In the genomic region with DNA sequence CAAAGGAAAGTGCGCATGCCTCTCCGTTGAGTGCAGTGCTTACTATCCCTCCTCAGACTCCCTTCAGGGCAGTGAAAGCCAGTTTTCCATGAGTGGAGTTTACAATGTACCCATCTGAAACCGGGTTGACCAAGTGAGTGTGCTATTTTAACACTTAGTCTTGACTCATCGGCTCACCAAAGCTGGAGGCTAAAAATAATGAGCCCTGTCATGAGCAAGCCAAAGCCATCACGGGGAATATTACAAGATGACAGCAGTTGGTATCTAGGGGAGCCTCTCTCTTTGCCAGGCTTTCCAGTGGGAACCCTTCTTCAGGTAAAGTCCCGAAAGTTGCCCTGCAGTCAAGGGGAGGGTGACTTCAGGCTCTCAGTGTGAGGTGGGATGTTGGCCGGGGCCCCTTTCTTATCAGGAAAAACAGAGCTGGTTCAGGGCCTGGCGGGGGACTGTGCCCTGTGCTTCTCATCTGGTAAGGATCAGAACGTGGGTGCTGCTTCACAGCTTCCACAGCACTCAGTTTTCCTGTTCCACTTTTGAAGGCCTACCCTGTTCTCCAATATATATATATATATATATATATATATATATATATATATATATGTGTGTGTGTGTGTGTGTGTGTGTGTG, we compare ENCODE assay signal across 13 mouse cellular contexts.
DNase-seq lines count a peak whose midpoint lies in the region; ATAC-seq lines count a peak whose summit lies in the region.
"Had no signal": no experiment of that assay in that cellular context is flagged by ENCODE, and none has a peak within 500 bp of the region (broad histone marks: within the 10 kb centered on the region; RNA-seq: fewer than 3 reads in every experiment).

No protein-coding gene starts in this region.

- no peak for DNase-seq in testis, postnatal 14 days (ENCODE audit: low spot score)
- no peak for DNase-seq in adrenal gland, adult 8-10 months
- no peak for DNase-seq in embryonic facial prominence, embryonic 10.5 days (ENCODE audit: low spot score)
- DNase-seq: kidney, postnatal 36 days; lung, postnatal 4 days; thymus, postnatal 4 days had no signal

- no peak overlapping the region for H3K4me2 ChIP-seq in midbrain, embryonic 13.5 days (replicated peaks)
- H3K4me2 ChIP-seq in midbrain, embryonic 16.5 days (ENCODE audit: low read length), result no peak overlapping the region
- H3K4me2 ChIP-seq in heart, embryonic 11.5 days, result no peak overlapping the region
- H3K4me2 ChIP-seq in liver, embryonic 12.5 days, result peak overlapping the region; percentile 53

- no peaks in the 10 kb centered on the region for H3K9me3 ChIP-seq in midbrain, embryonic 13.5 days
- H3K9me3 ChIP-seq in midbrain, embryonic 16.5 days (replicated peaks; ENCODE audit: control insufficient read depth, low read length, poor library complexity, severe bottlenecking), result no peaks in the 10 kb centered on the region
- no peaks in the 10 kb centered on the region for H3K9me3 ChIP-seq in heart, embryonic 11.5 days (replicated peaks; ENCODE audit: control insufficient read depth, low read length)
- no peaks in the 10 kb centered on the region for H3K9me3 ChIP-seq in liver, embryonic 12.5 days (replicated peaks)
- no peaks in the 10 kb centered on the region for H3K9me3 ChIP-seq in embryonic facial prominence, embryonic 10.5 days

- no peak overlapping the region for H3K27ac ChIP-seq in midbrain, embryonic 13.5 days
- no peak overlapping the region for H3K27ac ChIP-seq in midbrain, embryonic 16.5 days (ENCODE audit: low read length)
- peak overlapping the region; percentile 29; the same call in 1 of the 2 replicates for H3K27ac ChIP-seq in heart, embryonic 11.5 days (ENCODE audit: low read depth, low read length)
- H3K27ac ChIP-seq in liver, embryonic 12.5 days, result peak overlapping the region; percentile 59
- H3K27ac ChIP-seq in embryonic facial prominence, embryonic 10.5 days (replicated peaks), result no peak overlapping the region

- H3K4me3 ChIP-seq in midbrain, embryonic 13.5 days (replicated peaks), result no peak overlapping the region
- no peak overlapping the region for H3K4me3 ChIP-seq in midbrain, embryonic 16.5 days (ENCODE audit: low read depth, low read length)
- no peak overlapping the region for H3K4me3 ChIP-seq in heart, embryonic 11.5 days (ENCODE audit: low read depth, low read length)
- H3K4me3 ChIP-seq in liver, embryonic 12.5 days, result no peak overlapping the region
- H3K4me3 ChIP-seq in embryonic facial prominence, embryonic 10.5 days, result no peak overlapping the region

- ATAC-seq in midbrain, embryonic 13.5 days, result 0 out of 2 replicates have a peak, but pooled peaks have one; percentile 12
- ATAC-seq in midbrain, embryonic 16.5 days, result no peak
- no peak for ATAC-seq in heart, embryonic 11.5 days (replicated peaks; ENCODE audit: insufficient number of reproducible peaks, low FRiP score, low TSS enrichment)
- peak; percentile 93 for ATAC-seq in liver, embryonic 12.5 days
- ATAC-seq: intestine, postnatal 0 days; Patski had no signal

- H3K27me3 ChIP-seq in midbrain, embryonic 13.5 days, result no peaks in the 10 kb centered on the region
- no peaks in the 10 kb centered on the region for H3K27me3 ChIP-seq in midbrain, embryonic 16.5 days (ENCODE audit: control insufficient read depth, insufficient read depth, low read depth, low read length)
- H3K27me3 ChIP-seq in heart, embryonic 11.5 days (ENCODE audit: control insufficient read depth, insufficient read depth, low read length), result no peaks in the 10 kb centered on the region
- H3K27me3 ChIP-seq in liver, embryonic 12.5 days (replicated peaks), result no peaks in the 10 kb centered on the region
- H3K27me3 ChIP-seq in embryonic facial prominence, embryonic 10.5 days (replicated peaks; ENCODE audit: low read depth, poor library complexity, severe bottlenecking), result no peaks in the 10 kb centered on the region
- H3K27me3 ChIP-seq: CH12.LX, Patski had no signal

- H3K36me3 ChIP-seq in midbrain, embryonic 13.5 days, result no peaks in the 10 kb centered on the region
- no peaks in the 10 kb centered on the region for H3K36me3 ChIP-seq in midbrain, embryonic 16.5 days (ENCODE audit: control insufficient read depth, insufficient read depth, low read length)
- no peaks in the 10 kb centered on the region for H3K36me3 ChIP-seq in heart, embryonic 11.5 days (ENCODE audit: control insufficient read depth, insufficient read depth, low read length)
- no peaks in the 10 kb centered on the region for H3K36me3 ChIP-seq in liver, embryonic 12.5 days
- no peaks in the 10 kb centered on the region for H3K36me3 ChIP-seq in embryonic facial prominence, embryonic 10.5 days (replicated peaks)

- H3K9ac ChIP-seq in midbrain, embryonic 13.5 days (replicated peaks), result no peak overlapping the region
- H3K9ac ChIP-seq in midbrain, embryonic 16.5 days (ENCODE audit: low read depth, low read length), result no peak overlapping the region
- H3K9ac ChIP-seq in heart, embryonic 11.5 days (ENCODE audit: low read depth, low read length), result no peak overlapping the region
- no peak overlapping the region; the same call in 1 of the 2 replicates for H3K9ac ChIP-seq in liver, embryonic 12.5 days

- 88% methylated on average over 9 of the region's 9 CpGs for WGBS in midbrain, embryonic 13.5 days
- WGBS in midbrain, embryonic 16.5 days, result 81% methylated on average over 9 of the region's 9 CpGs
- 52% methylated on average over 9 of the region's 9 CpGs for WGBS in heart, embryonic 11.5 days (ENCODE audit: insufficient replicate concordance)
- 39% methylated on average over 9 of the region's 9 CpGs for WGBS in liver, embryonic 12.5 days (ENCODE audit: insufficient replicate concordance)
- WGBS in embryonic facial prominence, embryonic 10.5 days, result 89% methylated on average over 9 of the region's 9 CpGs

- peaks cover 21% of the 10 kb centered on the region for H3K4me1 ChIP-seq in midbrain, embryonic 13.5 days (replicated peaks)
- peaks cover 28% of the 10 kb centered on the region for H3K4me1 ChIP-seq in midbrain, embryonic 16.5 days (ENCODE audit: control insufficient read depth, insufficient read depth, low read length)
- no peaks in the 10 kb centered on the region; the same call in 1 of the 2 replicates for H3K4me1 ChIP-seq in heart, embryonic 11.5 days (ENCODE audit: control insufficient read depth, insufficient read depth, low read length)
- H3K4me1 ChIP-seq in liver, embryonic 12.5 days, result peaks cover 39% of the 10 kb centered on the region
- no peaks in the 10 kb centered on the region for H3K4me1 ChIP-seq in embryonic facial prominence, embryonic 10.5 days

Comparison
In these comparisons a context has a peak if more than half of its experiments do, and no peak if none do; other contexts are left out.
1. ATAC-seq: peak in midbrain, embryonic 13.5 days (single experiment) and liver, embryonic 12.5 days (single experiment); none in midbrain, embryonic 16.5 days (single experiment) and heart, embryonic 11.5 days (single experiment).
2. H3K27ac ChIP-seq: peak in heart, embryonic 11.5 days (single experiment) and liver, embryonic 12.5 days (single experiment); none in midbrain, embryonic 13.5 days (single experiment), midbrain, embryonic 16.5 days (single experiment) and embryonic facial prominence, embryonic 10.5 days (single experiment).